Mouse (Mus musculus) cortical plate, adult 2 months (tissue): Measurements from ENCODE around the gene Klk6. TPM values are rescaled to one million over a fixed set of nuclear protein-coding genes. Genes with fewer than 3 reads are reported as not detected.

Experiments
- H3K27ac ChIP-seq: fragments of 200-500 bp; 2 replicates; pipeline ENCODE4 v1.5.1; 2012; ENCODE audit warnings: low read length, control low read depth, inconsistent platforms; ENCODE audit not compliant: insufficient read depth
- H3K4me1 ChIP-seq: fragments of 200-500 bp; 2 replicates; pipeline ENCODE4 v1.6.1; 2011; ENCODE audit warnings: low read length; ENCODE audit not compliant: control insufficient read depth, insufficient read depth
- H3K4me3 ChIP-seq: fragments of 200-500 bp; 2 replicates; pipeline ENCODE4 v1.5.1; 2011; ENCODE audit warnings: mild to moderate bottlenecking, low read length, control low read depth; ENCODE audit not compliant: insufficient read depth
- CTCF ChIP-seq: fragments of 200-500 bp; IDR thresholded peaks from 2 replicates; pipeline ENCODE4 v1.5.1; 2011; ENCODE audit warnings: mild to moderate bottlenecking, control low read depth, low read length; ENCODE audit not compliant: insufficient read depth; ENCODE audit errors: extremely low read depth
- POLR2A ChIP-seq: fragments of 200-500 bp; IDR thresholded peaks from 2 replicates; pipeline ENCODE4 v1.6.1; 2011; ENCODE audit warnings: mild to moderate bottlenecking, low read length, control low read depth; ENCODE audit not compliant: insufficient read depth; ENCODE audit errors: extremely low read depth
- polyA plus RNA-seq: library from polyadenylated mRNA; depleted of rRNA; stranded (reverse); fragments of >200 nt; gene quantifications from 2 replicates; pipeline ENCODE4 v1.2.3, GENCODE M21; 2012; rRNA removed

Gene Klk6
- polyA plus RNA-seq = 4.9 and 11.6 TPM in 2 replicates

DNA sequence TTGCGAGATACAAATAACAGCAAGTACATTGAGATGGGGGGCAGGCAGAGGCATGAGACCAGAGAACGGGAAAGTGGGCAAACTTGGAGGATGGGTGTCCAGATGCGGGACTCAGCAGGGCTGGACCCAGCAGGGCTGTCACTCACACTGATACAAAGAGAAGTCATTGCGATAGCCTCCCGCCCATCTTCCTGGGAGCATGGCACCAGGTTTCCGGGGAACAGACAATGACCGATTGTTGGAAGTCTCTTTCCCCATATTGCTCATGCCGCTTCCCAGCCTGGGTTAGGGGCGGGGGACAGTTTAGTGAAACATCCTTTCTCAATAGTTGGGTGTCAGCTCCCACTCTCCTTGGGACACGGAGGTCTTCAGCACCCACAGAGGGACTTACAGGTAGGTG is at the start of gene Klk6:
Klk6 (plus strand) TSS at position 301 of the 400 bp plus-strand sequence.
- Histone ChIP-seq H3K4me3 (no peak within 1 kb of the TSS), H3K4me1 (no peaks in the 10 kb centered on the region), H3K27ac (no peak within 1 kb of the TSS)
- TF ChIP-seq CTCF (no peak), POLR2A (no peak)

DNA sequence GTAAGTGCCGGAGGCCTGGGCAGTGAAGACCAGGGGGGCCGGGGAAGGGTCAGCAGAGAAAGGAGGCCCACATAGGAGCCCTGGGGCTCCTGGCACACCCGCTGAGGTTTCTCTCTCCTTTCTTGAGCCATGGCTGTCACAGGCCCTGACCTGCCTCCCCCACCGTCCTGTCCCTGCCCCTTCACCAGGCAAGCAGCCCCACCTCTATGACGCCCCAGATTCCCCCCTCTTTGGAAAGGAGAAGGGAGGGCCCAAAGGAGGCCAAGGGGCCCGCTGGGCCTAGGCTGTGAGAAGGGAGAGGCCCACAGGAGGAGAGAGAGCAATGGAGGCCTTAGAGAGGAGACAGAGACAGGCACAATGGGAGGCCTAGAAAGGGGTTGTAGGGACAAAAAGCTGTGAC is 49.5 kb upstream of the Klk6 start:
- Histone ChIP-seq H3K4me1 (no peaks in the 10 kb centered on the region), H3K27ac (no peak overlapping the region), H3K4me3 (no peak overlapping the region)
- TF ChIP-seq POLR2A (no peak), CTCF (no peak)

DNA sequence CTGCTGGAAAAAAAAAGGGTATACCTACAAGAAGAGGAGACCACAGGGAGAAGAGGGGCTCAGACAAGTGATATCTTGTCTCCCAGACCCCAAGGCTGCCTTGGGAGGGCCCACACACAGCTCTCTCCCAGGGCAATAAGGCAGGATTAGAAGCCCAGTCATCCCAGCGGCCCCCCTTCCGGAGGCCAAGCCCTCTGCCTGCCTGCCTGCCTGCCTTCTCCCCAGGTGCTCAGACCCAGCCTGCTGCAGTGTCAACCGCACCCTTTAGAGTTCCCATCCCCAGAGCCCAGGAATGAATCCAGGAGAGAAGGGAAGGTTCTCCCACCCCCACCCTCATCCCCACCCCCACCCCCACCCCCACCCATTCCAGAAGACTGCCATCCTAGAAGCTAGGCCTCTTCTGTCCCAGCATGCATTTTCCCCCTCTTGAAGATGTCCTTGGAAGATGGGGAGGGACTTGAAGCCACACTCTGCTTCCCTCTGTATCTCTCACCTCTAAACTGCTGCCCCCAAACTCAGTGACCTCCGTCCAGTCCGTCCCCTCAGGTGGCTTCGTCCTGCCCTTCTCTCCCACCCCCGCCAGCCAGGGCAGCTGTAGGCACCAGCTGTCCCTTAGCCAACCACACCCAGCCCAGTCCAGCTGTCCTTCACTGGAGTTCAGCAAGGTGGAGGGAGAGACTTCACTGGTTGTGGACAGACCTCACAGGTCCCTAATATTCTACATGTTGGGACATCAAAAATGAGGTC is 48.8 kb upstream of the Klk6 start:
- TF ChIP-seq CTCF = no peak
- no peak for TF ChIP-seq POLR2A
- Histone ChIP-seq H3K4me1 (no peaks in the 10 kb centered on the region), H3K27ac (no peak overlapping the region), H3K4me3 (no peak overlapping the region)

DNA sequence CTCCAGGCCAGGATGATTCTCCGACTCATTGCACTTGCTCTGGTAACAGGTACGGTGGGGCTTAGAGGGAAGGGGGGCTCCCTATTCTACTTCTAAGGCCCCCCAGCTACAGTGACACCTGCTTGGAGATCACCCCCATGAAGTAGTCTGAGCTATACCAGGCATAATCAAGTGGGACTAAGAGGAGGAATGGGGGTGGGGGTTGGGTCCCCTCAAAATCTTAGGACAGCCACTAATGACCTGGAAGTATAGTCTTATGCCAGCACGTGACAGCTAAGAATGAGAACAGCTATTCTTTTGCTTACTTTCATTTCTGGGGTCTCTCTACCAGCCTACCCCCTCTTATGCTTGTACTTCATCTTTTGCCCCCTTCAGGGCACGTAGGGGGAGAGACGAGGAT is 47.8 kb upstream of the Klk6 start:
- Histone ChIP-seq H3K4me3 (no peak overlapping the region), H3K27ac (no peak overlapping the region), H3K4me1 (no peaks in the 10 kb centered on the region)
- TF ChIP-seq CTCF (no peak), POLR2A (no peak)

DNA sequence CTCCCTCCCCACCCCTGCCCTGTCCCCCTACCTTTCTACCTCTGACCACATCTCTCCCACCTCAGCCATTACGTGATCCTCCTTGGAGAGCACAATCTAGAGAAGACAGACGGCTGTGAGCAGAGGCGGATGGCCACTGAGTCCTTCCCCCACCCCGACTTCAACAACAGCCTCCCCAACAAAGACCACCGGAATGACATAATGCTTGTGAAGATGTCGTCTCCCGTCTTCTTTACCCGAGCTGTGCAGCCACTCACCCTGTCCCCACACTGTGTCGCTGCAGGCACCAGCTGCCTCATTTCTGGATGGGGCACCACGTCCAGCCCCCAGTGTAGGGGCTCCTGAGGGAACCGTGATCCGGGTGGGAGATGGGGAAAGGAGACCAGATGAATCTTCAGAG is 46.9 kb upstream of the Klk6 start:
- H3K27ac ChIP-seq = no peak overlapping the region
- TF ChIP-seq POLR2A = no peak
- TF ChIP-seq CTCF = no peak
- H3K4me1 ChIP-seq = no peaks in the 10 kb centered on the region
- no peak overlapping the region for H3K4me3 ChIP-seq

DNA sequence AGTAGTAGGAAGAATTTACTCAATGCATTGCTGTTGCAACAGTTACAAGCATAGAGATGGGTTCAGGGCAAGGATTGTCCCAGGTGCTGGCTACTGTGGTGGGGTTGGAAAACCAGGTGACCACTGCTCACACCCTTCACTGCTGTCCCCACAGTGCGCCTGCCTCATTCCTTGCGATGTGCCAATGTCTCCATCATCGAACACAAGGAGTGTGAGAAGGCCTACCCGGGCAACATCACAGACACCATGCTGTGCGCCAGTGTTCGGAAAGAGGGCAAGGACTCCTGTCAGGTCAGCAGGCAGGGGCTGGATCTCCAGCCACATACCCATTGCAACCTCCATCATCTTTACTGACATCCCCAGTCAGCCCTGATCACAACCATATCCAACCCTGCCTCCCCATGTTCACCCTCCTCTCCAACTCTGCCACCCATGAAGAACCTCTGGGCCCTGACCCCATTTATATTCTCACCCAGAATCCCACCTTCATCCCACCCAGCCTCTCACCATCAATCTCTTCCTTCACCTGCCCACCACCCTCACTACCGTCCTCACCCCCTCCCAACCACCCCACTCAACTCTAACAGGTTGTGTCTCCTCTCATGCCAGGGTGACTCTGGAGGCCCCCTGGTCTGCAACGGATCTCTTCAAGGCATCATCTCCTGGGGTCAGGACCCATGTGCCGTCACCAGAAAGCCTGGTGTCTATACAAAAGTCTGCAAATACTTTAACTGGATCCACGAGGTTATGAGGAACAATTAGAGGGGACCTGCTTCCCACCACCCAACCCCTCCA is 45.9 kb upstream of the Klk6 start:
- Histone ChIP-seq H3K4me3 (no peak overlapping the region), H3K27ac (no peak overlapping the region), H3K4me1 (no peaks in the 10 kb centered on the region)
- TF ChIP-seq POLR2A = no peak
- no peak for TF ChIP-seq CTCF

DNA sequence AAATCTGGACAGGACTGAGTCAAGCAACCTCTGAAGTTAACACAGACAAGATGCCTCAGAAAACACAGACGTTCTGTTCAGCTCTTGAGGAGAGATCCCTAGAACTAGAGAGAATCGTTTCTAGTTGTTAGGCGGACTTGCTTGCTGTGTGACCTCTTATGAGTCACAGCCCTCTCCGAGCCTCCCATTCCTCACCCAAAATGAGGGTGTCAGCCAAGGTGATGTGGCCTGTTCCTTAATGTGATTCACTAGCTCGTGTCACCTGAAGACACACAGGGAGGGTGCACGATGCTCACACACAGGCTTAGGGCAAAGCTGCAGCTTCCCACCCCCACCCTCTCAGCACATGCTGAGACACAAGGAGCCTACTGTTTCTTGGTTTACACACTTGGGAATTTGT is 44.1 kb upstream of the Klk6 start:
- TF ChIP-seq CTCF (no peak), POLR2A (no peak)
- Histone ChIP-seq H3K27ac (no peak overlapping the region), H3K4me1 (no peaks in the 10 kb centered on the region), H3K4me3 (no peak overlapping the region)

DNA sequence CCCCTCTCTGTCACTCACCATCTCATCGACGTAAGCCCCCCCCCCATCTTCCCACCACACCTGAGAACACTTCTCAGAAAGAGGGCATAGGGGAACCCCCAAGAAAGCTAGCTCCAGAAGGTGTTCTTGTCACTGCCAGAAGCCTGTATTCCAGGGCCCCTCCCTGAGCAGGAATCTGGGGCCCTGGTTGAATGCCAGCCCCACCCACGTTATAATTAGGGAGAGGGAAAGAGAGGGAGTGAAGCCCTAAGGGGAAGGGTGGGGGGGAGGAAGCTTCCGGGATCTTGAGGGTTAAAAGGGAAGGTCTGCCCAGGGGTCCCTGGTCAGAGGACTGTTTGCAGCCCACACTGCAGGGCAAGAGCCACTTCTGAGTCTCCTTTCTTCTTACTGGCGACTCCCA is 43.6 kb upstream of the Klk6 start, which contains the start of gene Klk10:
Klk10 (plus strand) TSS at position 290 of the 400 bp plus-strand sequence.
- TF ChIP-seq CTCF (no peak), POLR2A (no peak)
- Histone ChIP-seq H3K27ac (no peak within 1 kb of the TSS), H3K4me1 (no peaks in the 10 kb centered on the region), H3K4me3 (no peak within 1 kb of the TSS)

DNA sequence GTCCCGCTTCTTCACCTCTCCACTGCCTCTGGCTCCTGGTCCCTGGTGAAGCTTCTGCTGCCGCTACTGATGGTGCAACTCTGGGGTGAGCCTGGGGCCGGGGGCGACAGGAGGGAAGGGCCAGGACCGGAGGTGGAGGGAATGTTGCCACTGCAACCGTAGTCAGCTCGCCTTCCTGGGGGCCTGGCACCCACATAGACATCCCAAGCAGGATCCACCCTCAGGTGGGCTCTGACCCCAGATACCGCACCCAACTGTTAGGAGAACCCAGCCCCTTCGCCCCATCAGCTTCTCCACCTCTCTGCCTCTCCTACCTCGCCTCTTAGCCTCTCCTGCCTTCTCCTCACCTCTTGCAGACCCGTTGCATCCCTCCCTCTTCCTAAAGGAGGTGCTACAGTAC is 42.8 kb upstream of the Klk6 start:
- Histone ChIP-seq H3K4me1 (no peaks in the 10 kb centered on the region), H3K27ac (no peak overlapping the region), H3K4me3 (no peak overlapping the region)
- TF ChIP-seq POLR2A (no peak), CTCF (no peak)
